Mouse (Mus musculus) 3T3-L1 (cell line): Measurements from ENCODE around the gene Mex3b.

Source experiments
- DNase-seq: peaks from one replicate; pipeline ENCODE4 v3.0.0-alpha.2; 2015; ENCODE audit warnings: low read depth, low spot score

The Mex3b gene

GRCm38 (mm10) chr7:82866486-82867270, 455 bp upstream of the Mex3b start:
- peak; percentile 91 for DNase-seq

GRCm38 (mm10) chr7:82868309-82869230, 1.4 kb downstream of the Mex3b start:
- peak; percentile 23 for DNase-seq

- DNase-seq, result no peak
Measured at GRCm38 (mm10) chr7:82869231-82870147, 2.4 kb downstream of the Mex3b start.

GRCm38 (mm10) chr7:82870148-82870513, 3.0 kb downstream of the Mex3b start:
- no peak for DNase-seq

- no peak for DNase-seq
Measured at GRCm38 (mm10) chr7:82876551-82876950, 9.4 kb downstream of the Mex3b start.

- DNase-seq, result no peak
Measured at GRCm38 (mm10) chr7:82880016-82880415, 12.9 kb downstream of the Mex3b start.

- DNase-seq, result peak; percentile 8
Measured at GRCm38 (mm10) chr7:82880700-82881099, 13.6 kb downstream of the Mex3b start.

GRCm38 (mm10) chr7:82890317-82890850, 23.3 kb downstream of the Mex3b start:
- no peak for DNase-seq

GRCm38 (mm10) chr7:82890875-82891515, 23.9 kb downstream of the Mex3b start:
- no peak for DNase-seq

GRCm38 (mm10) chr7:82894366-82894765, 27.2 kb downstream of the Mex3b start:
- DNase-seq, result peak; percentile 55

- DNase-seq, result peak; percentile 28
Measured at GRCm38 (mm10) chr7:82895606-82896005, 28.5 kb downstream of the Mex3b start.

- no peak for DNase-seq
Measured at GRCm38 (mm10) chr7:82896750-82897149, 29.6 kb downstream of the Mex3b start.

- DNase-seq, result peak; percentile 24
Measured at GRCm38 (mm10) chr7:82899459-82900297, 32.5 kb downstream of the Mex3b start.

- no peak for DNase-seq
Measured at GRCm38 (mm10) chr7:82903006-82903405, 35.9 kb downstream of the Mex3b start.

GRCm38 (mm10) chr7:82905527-82905926, 38.4 kb downstream of the Mex3b start:
- DNase-seq, result no peak

- no peak for DNase-seq
Measured at GRCm38 (mm10) chr7:82907081-82907480, 39.9 kb downstream of the Mex3b start.

- DNase-seq, result no peak
Measured at GRCm38 (mm10) chr7:82910536-82911384, 43.6 kb downstream of the Mex3b start.

- no peak for DNase-seq
Measured at GRCm38 (mm10) chr7:82911501-82911900, 44.4 kb downstream of the Mex3b start.

GRCm38 (mm10) chr7:82914297-82914696, 47.2 kb downstream of the Mex3b start:
- DNase-seq, result no peak
